In the genomic region with DNA sequence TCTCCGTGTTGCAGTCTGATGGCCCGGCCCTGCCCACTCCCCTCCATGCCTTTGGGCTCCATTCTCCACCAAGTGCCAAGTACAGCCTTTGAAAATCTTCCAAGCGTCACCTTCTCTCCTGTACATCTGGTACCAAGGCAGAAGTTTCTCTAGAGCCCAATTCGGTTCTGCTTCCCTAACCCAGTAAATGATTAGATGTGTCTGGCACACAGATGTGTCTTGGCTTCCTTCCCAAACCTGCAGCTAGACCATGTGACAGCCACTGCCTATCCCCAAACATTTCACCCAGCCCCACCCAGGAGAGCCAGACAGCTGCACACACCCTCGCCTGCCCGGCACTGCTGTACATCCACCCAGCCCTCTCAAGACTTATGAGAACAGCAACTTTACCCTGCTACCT, we compare ENCODE assay signal across 9 mouse cellular contexts. TPM values are rescaled to one million over a fixed set of nuclear protein-coding genes. Genes with fewer than 3 reads are reported as not detected.
DNase-seq lines count a peak whose midpoint lies in the region; ATAC-seq and TF ChIP-seq lines count a peak whose summit lies in the region.
"Had no signal": no experiment of that assay in that cellular context is flagged by ENCODE, and none has a peak within 500 bp of the region (broad histone marks: within the 10 kb centered on the region; RNA-seq: fewer than 3 reads in every experiment).

No protein-coding gene starts in this region.

- no peaks in the 10 kb centered on the region for H3K27me3 ChIP-seq in heart, adult 2 months (ENCODE audit: control insufficient read depth, insufficient read depth, low read length)
- no peaks in the 10 kb centered on the region for H3K27me3 ChIP-seq in heart, embryonic 11.5 days (ENCODE audit: control insufficient read depth, insufficient read depth, low read length)

- no peaks in the 10 kb centered on the region for H3K9me3 ChIP-seq in heart, embryonic 11.5 days (replicated peaks; ENCODE audit: control insufficient read depth, low read length)
- H3K9me3 ChIP-seq: G1E had no signal

- H3K36me3 ChIP-seq in heart, adult 2 months (ENCODE audit: control insufficient read depth, insufficient read depth, low read length): no peaks in the 10 kb centered on the region
- H3K36me3 ChIP-seq in heart, embryonic 11.5 days (ENCODE audit: control insufficient read depth, insufficient read depth, low read length): no peaks in the 10 kb centered on the region
- H3K36me3 ChIP-seq: G1E had no signal

- no peak overlapping the region for H3K4me2 ChIP-seq in heart, embryonic 11.5 days

- peaks cover 4% of the 10 kb centered on the region for H3K4me1 ChIP-seq in heart, adult 2 months (ENCODE audit: control insufficient read depth, insufficient read depth, low read length)
- 0 out of 2 replicates have a peak, but pooled peaks cover 2% of the 10 kb centered on the region for H3K4me1 ChIP-seq in heart, embryonic 11.5 days (ENCODE audit: control insufficient read depth, insufficient read depth, low read length)

- 23% methylated on average over 6 of the region's 6 CpGs for WGBS in heart, adult 2 months
- WGBS in heart, embryonic 11.5 days (ENCODE audit: insufficient replicate concordance): 73% methylated on average over 6 of the region's 6 CpGs

- no peaks in the 10 kb centered on the region for H3K79me2 ChIP-seq in heart, adult 2 months (replicated peaks; ENCODE audit: control insufficient read depth, insufficient read depth, low read length)

- no peak for TF ChIP-seq CTCF in heart, adult 2 months (IDR thresholded peaks at IDR 0.05)
- TF ChIP-seq CTCF in layer of hippocampus, adult 2 months (conservative IDR thresholded peaks at IDR 0.05): no peak

- ATAC-seq in heart, embryonic 11.5 days (replicated peaks; ENCODE audit: insufficient number of reproducible peaks, low FRiP score, low TSS enrichment): no peak

- peak overlapping the region; percentile 47 for H3K27ac ChIP-seq in heart, adult 2 months
- H3K27ac ChIP-seq in heart, embryonic 11.5 days (ENCODE audit: low read depth, low read length): no peak overlapping the region
- H3K27ac ChIP-seq in layer of hippocampus, adult 2 months: no peak overlapping the region; the same call in 1 of the 2 replicates

- no peak for DNase-seq in heart, adult 2 months
- DNase-seq in urinary bladder, postnatal 36 days (ENCODE audit: low spot score in 2 of 2): peak; percentile 46 to 56
- DNase-seq in urinary bladder, postnatal 25 days (ENCODE audit: low spot score): no peak
- peak; percentile 87 to 94 for DNase-seq in kidney, postnatal 25 days
- DNase-seq in cerebellum, adult 8-10 months: no peak
- DNase-seq in cerebellum, adult 11-12 months: no peak
- DNase-seq in layer of hippocampus, adult 2 months (ENCODE audit: low spot score in 2 of 2): no peak

- no peak overlapping the region for H3K4me3 ChIP-seq in heart, adult 2 months
- no peak overlapping the region for H3K4me3 ChIP-seq in heart, embryonic 11.5 days (ENCODE audit: low read depth, low read length)
- no peak overlapping the region for H3K4me3 ChIP-seq in layer of hippocampus, adult 2 months

- no peak for TF ChIP-seq POLR2A in heart, adult 2 months (IDR thresholded peaks at IDR 0.05; ENCODE audit: insufficient read depth, low read depth, low read length)

- H3K9ac ChIP-seq in heart, adult 2 months (ENCODE audit: low read depth, low read length): no peak overlapping the region
- H3K9ac ChIP-seq in heart, embryonic 11.5 days (ENCODE audit: low read depth, low read length): no peak overlapping the region

- no peak for TF ChIP-seq EP300 in heart, adult 2 months (IDR thresholded peaks at IDR 0.05; ENCODE audit: insufficient read depth, low read depth, low read length)

- intact Hi-C loops in heart, adult 2 months (cut with DNase I): no loop called here

RNA-seq across cellular contexts. Expression of gene D930048N14Rik, which starts 8.0 kb away (rescaled TPM):
- total RNA-seq in heart, adult 2 months (2021): under 1 TPM; 0.60 to 0.68 TPM
- polyA plus RNA-seq in heart, adult 2 months (2012; rRNA removed): 3.7 and 5.0 TPM in 2 replicates
- polyA plus RNA-seq in heart, embryonic 11.5 days (2014; fragmentation: Nextera tagmentation; extraction: Ambion mirVana): 0.59 and 0.97 TPM in 2 replicates
- total RNA-seq in layer of hippocampus, adult 2 months (2021): 1 to 10 TPM; 1.4 to 2.4 TPM
- polyA plus RNA-seq: G1E had no signal

RNA-seq across cellular contexts. Expression of gene N4bp3, which starts 8.1 kb away (rescaled TPM):
- 10 to 100 TPM; 10.2 to 10.7 TPM for total RNA-seq in heart, adult 2 months (2021)
- polyA plus RNA-seq in heart, adult 2 months (2012; rRNA removed): 8.2 and 8.6 TPM in 2 replicates
- polyA plus RNA-seq in heart, embryonic 11.5 days (2014; fragmentation: Nextera tagmentation; extraction: Ambion mirVana): 4.2 and 6.4 TPM in 2 replicates
- total RNA-seq in layer of hippocampus, adult 2 months (2021): 10 to 100 TPM; 11.3 to 16.4 TPM

RNA-seq across cellular contexts. Expression of gene Rmnd5b, which starts 23.0 kb away (rescaled TPM):
- total RNA-seq in heart, adult 2 months (2021): 10 to 100 TPM; 14.0 to 15.0 TPM
- 24.8 and 32.8 TPM in 2 replicates for polyA plus RNA-seq in heart, adult 2 months (2012; rRNA removed)
- 29.7 and 32.2 TPM in 2 replicates for polyA plus RNA-seq in heart, embryonic 11.5 days (2014; fragmentation: Nextera tagmentation; extraction: Ambion mirVana)
- 10 to 100 TPM; 59.8 to 65.2 TPM for total RNA-seq in layer of hippocampus, adult 2 months (2021)

RNA-seq across cellular contexts. Expression of gene 0610009B22Rik, which starts 30.0 kb away (rescaled TPM):
- 10 to 100 TPM; 41.7 to 42.3 TPM for total RNA-seq in heart, adult 2 months (2021)
- 25.1 and 40.7 TPM in 2 replicates for polyA plus RNA-seq in heart, adult 2 months (2012; rRNA removed)
- polyA plus RNA-seq in heart, embryonic 11.5 days (2014; fragmentation: Nextera tagmentation; extraction: Ambion mirVana): 69.5 and 72.7 TPM in 2 replicates
- total RNA-seq in layer of hippocampus, adult 2 months (2021): 10 to 100 TPM; 33.7 to 37.3 TPM

RNA-seq across cellular contexts. Expression of gene Nhp2, which starts 39.2 kb away (rescaled TPM):
- 10 to 100 TPM; 18.4 to 24.8 TPM for total RNA-seq in heart, adult 2 months (2021)
- polyA plus RNA-seq in heart, adult 2 months (2012; rRNA removed): 18.5 and 19.0 TPM in 2 replicates
- polyA plus RNA-seq in heart, embryonic 11.5 days (2014; fragmentation: Nextera tagmentation; extraction: Ambion mirVana): 114 and 131 TPM in 2 replicates
- 10 to 100 TPM; 41.7 to 48.2 TPM for total RNA-seq in layer of hippocampus, adult 2 months (2021)

Comparison
In these comparisons a context has a peak if more than half of its experiments do, and no peak if none do; other contexts are left out.
1. DNase-seq: peak in urinary bladder, postnatal 36 days (2 of 2) and kidney, postnatal 25 days (2 of 2); none in heart, adult 2 months (0 of 2), urinary bladder, postnatal 25 days (single experiment), cerebellum, adult 8-10 months (single experiment), cerebellum, adult 11-12 months (single experiment) and layer of hippocampus, adult 2 months (0 of 2).